Mouse (Mus musculus) central nervous system, embryonic 14 days (tissue): ENCODE results near the gene Gm49384. TPM values are rescaled to one million over a fixed set of nuclear protein-coding genes. Genes with fewer than 3 reads are reported as not detected.

Source experiments
- polyA plus RNA-seq: library from polyadenylated mRNA; depleted of rRNA; stranded (reverse); fragments of >200 nt; gene quantifications from 2 replicates; pipeline ENCODE4 v1.2.3, GENCODE M21; 2012; rRNA removed

Gene Gm49384
- polyA plus RNA-seq, result 9.1 and 10.4 TPM in 2 replicates

GRCm38 (mm10) chr12:69204052-69204833 is at the start of gene Gm49384:
Gene Gm49384 (minus strand): TSS chr12:69204267.

GRCm38 (mm10) chr12:69240876-69241275 is 36.8 kb upstream of the Gm49384 start, which contains the start of gene Klhdc1:
Gene Klhdc1 (plus strand): TSS chr12:69241176.

GRCm38 (mm10) chr12:69227776-69228466 is 23.9 kb upstream of the Gm49384 start, which contains the start of gene Pole2:
Gene Pole2 (minus strand): TSS chr12:69228195.

GRCm38 (mm10) chr12:69198164-69198535 is 5.9 kb downstream of the Gm49384 start, which contains the start of gene Dnaaf2:
Gene Dnaaf2 (minus strand): TSS chr12:69198429.

GRCm38 (mm10) chr12:69196444-69197377 is 7.4 kb downstream of the Gm49384 start, which contains the start of gene Gm49383:
Gene Gm49383 (minus strand): TSS chr12:69197104.

GRCm38 (mm10) chr12:69183583-69184308 is 20.3 kb downstream of the Gm49384 start, which contains the start of the genes Rpl36al and Mgat2:
Gene Rpl36al (minus strand): TSS chr12:69184083.
Gene Mgat2 (plus strand): TSS chr12:69184157.

GRCm38 (mm10) chr12:69168461-69169106 is 35.5 kb downstream of the Gm49384 start, which contains the start of gene Lrr1:
Gene Lrr1 (plus strand): TSS chr12:69168814.

GRCm38 (mm10) chr12:69158765-69159577 is 45.1 kb downstream of the Gm49384 start, which contains the start of gene Rps29:
Gene Rps29 (minus strand): TSS chr12:69159186.

Other genes starting within 250 kb of the Gm49384 start
- gene Rps29, start 45.1 kb downstream of the Gm49384 start, polyA plus RNA-seq, result 1,832 and 1,852 TPM in 2 replicates
- 7.5 and 9.5 TPM in 2 replicates for gene Lrr1, start 35.5 kb downstream of the Gm49384 start, polyA plus RNA-seq
- gene Rpl36al, start 20.2 kb downstream of the Gm49384 start, polyA plus RNA-seq, result 439 and 444 TPM in 2 replicates
- gene Mgat2, start 20.1 kb downstream of the Gm49384 start, polyA plus RNA-seq, result 19.0 and 20.9 TPM in 2 replicates
- 5.6 and 6.8 TPM in 2 replicates for gene Gm49383, start 7.2 kb downstream of the Gm49384 start, polyA plus RNA-seq
- 4.4 and 5.1 TPM in 2 replicates for gene Dnaaf2, start 5.8 kb downstream of the Gm49384 start, polyA plus RNA-seq
- 13.2 and 14.2 TPM in 2 replicates for gene Pole2, start 23.9 kb upstream of the Gm49384 start, polyA plus RNA-seq
- gene Klhdc1, start 36.9 kb upstream of the Gm49384 start, polyA plus RNA-seq, result 3.2 and 7.1 TPM in 2 replicates
- 173 and 195 TPM in 2 replicates for gene Klhdc2, start 92.4 kb upstream of the Gm49384 start, polyA plus RNA-seq
- gene Nemf, start 152.9 kb upstream of the Gm49384 start, polyA plus RNA-seq, result 37.7 and 37.8 TPM in 2 replicates
- 65.7 and 69.5 TPM in 2 replicates for gene Arf6, start 167.9 kb upstream of the Gm49384 start, polyA plus RNA-seq
- gene Gm9887, start 168.2 kb upstream of the Gm49384 start, polyA plus RNA-seq, result 0.20 and 0.26 TPM in 2 replicates